Mouse (Mus musculus) midbrain, embryonic 14.5 days (tissue): Measurements from ENCODE around the gene Gm44503. TPM values are rescaled to one million over a fixed set of nuclear protein-coding genes. Genes with fewer than 3 reads are reported as not detected.

Experiments used
- ATAC-seq: fragments of 200-750 bp; cut with Nextera tagmentation; 2 replicates; pipeline ENCODE4 v1.8.0; 2017; ENCODE audit warnings: moderate number of reproducible peaks, moderate library complexity; ENCODE audit not compliant: low FRiP score, low TSS enrichment
- DNase-seq: peaks from one replicate; pipeline ENCODE4 v3.0.0-alpha.2; 2015
- H3K27ac ChIP-seq: fragments of 300-500 bp; sonication (generic); replicated peaks from 2 replicates; pipeline ENCODE4 v1.5.1; 2014; ENCODE audit warnings: mild to moderate bottlenecking, low read depth, low read length, moderate library complexity
- H3K27me3 ChIP-seq: fragments of 300-500 bp; sonication (generic); 2 replicates; pipeline ENCODE4 v1.6.1; 2014; ENCODE audit warnings: low read length, control low read depth, mixed read lengths; ENCODE audit not compliant: control insufficient read depth, insufficient read depth
- H3K36me3 ChIP-seq: fragments of 300-500 bp; sonication (generic); 2 replicates; pipeline ENCODE4 v1.6.1; 2014; ENCODE audit warnings: low read length, control low read depth; ENCODE audit not compliant: control insufficient read depth, insufficient read depth
- H3K4me1 ChIP-seq: fragments of 300-500 bp; sonication (generic); 2 replicates; pipeline ENCODE4 v1.6.1; 2014; ENCODE audit warnings: mild to moderate bottlenecking, antibody characterized with exemption, low read length, control low read depth; ENCODE audit not compliant: control insufficient read depth, insufficient read depth
- H3K4me2 ChIP-seq: fragments of 300-500 bp; sonication (generic); 2 replicates; pipeline ENCODE4 v1.6.1; 2014; ENCODE audit warnings: mild to moderate bottlenecking, low read length, moderate library complexity
- H3K4me3 ChIP-seq: fragments of 300-500 bp; sonication (generic); replicated peaks from 2 replicates; pipeline ENCODE4 v1.5.1; 2014; ENCODE audit warnings: low read depth, low read length
- H3K9ac ChIP-seq: fragments of 300-500 bp; sonication (generic); replicated peaks from 2 replicates; pipeline ENCODE4 v1.6.1; 2014; ENCODE audit warnings: mild to moderate bottlenecking, low read length, moderate library complexity
- H3K9me3 ChIP-seq: fragments of 300-500 bp; sonication (generic); 2 replicates; pipeline ENCODE4 v1.6.1; 2016; ENCODE audit warnings: low read length, control low read depth, mixed read lengths; ENCODE audit not compliant: control insufficient read depth
- WGBS: fragments of 180-500 bp; shearing (Covaris S2); extraction: QIAGEN DNeasy Blood & Tissue Kit; methylation state at CpG from one replicate; pipeline ENCODE4 v1.1.7; 2014; 5-methylcytosine and 5-hydroxymethylcytosine counted together
- polyA plus RNA-seq: library from polyadenylated mRNA; unstranded; fragments of >200 nt; fragmentation: Nextera tagmentation; extraction: Ambion mirVana; gene quantifications from 2 replicates; pipeline ENCODE4 v1.2.1, GENCODE M21; 2014

Gm44503 gene
- polyA plus RNA-seq, 1 experiment from 2014 or later = not detected

DNA sequence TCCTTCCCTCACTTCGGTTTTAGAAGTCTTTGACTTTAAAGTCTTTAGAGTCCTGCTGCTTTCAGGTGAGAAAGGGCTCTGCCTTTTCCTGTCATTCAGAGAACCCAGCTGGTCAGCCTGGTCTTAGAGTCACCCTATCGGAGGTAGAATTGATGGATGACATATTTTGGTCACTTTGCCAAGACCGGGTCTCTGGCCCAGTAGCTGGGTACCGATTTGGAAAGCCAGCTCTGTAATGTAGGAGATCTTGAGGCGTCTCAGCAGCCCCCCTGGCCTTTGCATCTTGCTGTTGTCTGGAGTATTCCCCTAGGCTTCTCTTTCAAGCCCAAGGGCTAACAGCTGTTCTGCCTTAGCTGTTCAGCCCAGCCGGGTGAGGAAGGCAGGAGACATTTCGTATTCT is 86.6 kb downstream of the Gm44503 start:
- peak overlapping the region; percentile 65 for H3K9ac ChIP-seq
- no peaks in the 10 kb centered on the region for H3K9me3 ChIP-seq
- H3K4me2 ChIP-seq = peak overlapping the region; percentile 88
- H3K36me3 ChIP-seq = no peaks in the 10 kb centered on the region
- no peak for ATAC-seq
- peak overlapping the region; percentile 45 for H3K4me3 ChIP-seq
- H3K27ac ChIP-seq = no peak overlapping the region
- WGBS = 17% methylated on average over 7 of the region's 7 CpGs
- H3K4me1 ChIP-seq = peaks cover 18% of the 10 kb centered on the region
- peak; percentile 21 for DNase-seq
- H3K27me3 ChIP-seq = no peaks in the 10 kb centered on the region

DNA sequence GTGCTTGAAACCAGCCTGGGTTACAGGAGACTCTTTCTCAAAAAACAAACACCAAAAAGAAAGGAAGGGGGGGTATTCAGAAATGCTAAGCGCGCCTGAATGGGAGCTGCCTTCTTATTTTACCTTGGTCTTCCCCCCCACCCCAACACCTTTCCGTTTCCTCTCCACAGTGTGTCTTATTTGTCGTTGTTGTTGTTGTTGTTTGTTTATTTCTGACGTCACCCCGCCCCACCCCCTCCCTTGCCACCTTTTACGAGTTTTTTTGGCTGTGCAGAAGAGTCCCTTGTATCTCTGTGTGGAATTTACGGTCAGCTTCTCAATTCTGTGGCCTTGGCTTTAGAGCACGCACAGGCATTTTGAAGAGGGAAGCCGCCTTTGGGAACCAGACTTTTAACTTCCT is 87.1 kb downstream of the Gm44503 start:
- no peak for DNase-seq
- peaks cover 13% of the 10 kb centered on the region for H3K4me1 ChIP-seq
- WGBS = 80% methylated on average over 10 of the region's 10 CpGs
- no peak overlapping the region for H3K4me3 ChIP-seq
- H3K9ac ChIP-seq = no peak overlapping the region
- ATAC-seq = no peak
- no peaks in the 10 kb centered on the region for H3K9me3 ChIP-seq
- peak overlapping the region; percentile 88 for H3K4me2 ChIP-seq
- H3K27me3 ChIP-seq = no peaks in the 10 kb centered on the region
- no peaks in the 10 kb centered on the region for H3K36me3 ChIP-seq
- no peak overlapping the region for H3K27ac ChIP-seq

DNA sequence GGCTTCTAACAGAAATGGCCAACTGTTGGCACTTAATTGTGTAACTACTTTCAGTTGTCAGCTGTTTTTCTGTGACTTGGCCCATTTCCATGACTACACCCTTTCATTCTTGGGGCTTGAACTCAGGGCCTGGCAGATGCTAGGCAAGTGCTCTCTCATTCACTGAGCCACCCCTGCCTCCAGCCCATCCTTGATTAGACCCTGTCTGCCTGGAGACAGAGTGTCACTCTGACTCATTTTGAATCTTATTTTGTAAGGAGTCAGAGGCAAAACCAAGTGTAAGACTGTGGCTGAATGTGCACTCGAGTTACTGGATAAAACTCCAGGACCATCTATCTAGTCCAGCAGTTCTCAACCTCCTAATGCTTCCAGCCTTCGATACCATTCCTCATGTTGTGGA is 89.3 kb downstream of the Gm44503 start:
- Histone ChIP-seq H3K27me3 (no peaks in the 10 kb centered on the region), H3K9ac (no peak overlapping the region), H3K4me3 (no peak overlapping the region), H3K27ac (no peak overlapping the region), H3K4me2 (no peak overlapping the region), H3K4me1 (peaks cover 13% of the 10 kb centered on the region), H3K36me3 (no peaks in the 10 kb centered on the region), H3K9me3 (no peaks in the 10 kb centered on the region)
- WGBS = 94% methylated on average over 2 of the region's 2 CpGs
- no peak for DNase-seq
- ATAC-seq = no peak

DNA sequence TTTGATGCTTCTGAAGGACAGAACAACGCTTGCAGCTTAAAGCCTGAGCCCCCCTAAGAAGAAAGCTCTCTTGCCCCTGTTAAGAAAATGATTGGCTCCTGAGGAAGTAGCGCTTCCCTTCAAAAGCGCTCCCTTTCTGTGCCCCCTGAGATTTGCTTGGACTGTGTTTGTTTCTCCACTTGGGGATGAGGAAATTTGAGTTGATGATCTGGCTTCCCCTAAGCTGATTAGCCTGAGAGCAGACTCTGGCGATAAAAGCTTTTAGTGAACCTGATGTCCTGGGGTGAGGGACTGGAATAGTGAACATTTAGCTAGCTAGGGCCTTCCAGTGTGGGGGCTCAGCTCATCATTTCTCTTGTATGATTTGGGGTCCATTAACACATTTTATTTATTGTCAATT is 90.3 kb downstream of the Gm44503 start:
- Histone ChIP-seq H3K27me3 (no peaks in the 10 kb centered on the region), H3K27ac (no peak overlapping the region), H3K4me3 (no peak overlapping the region), H3K4me2 (no peak overlapping the region), H3K4me1 (peaks cover 13% of the 10 kb centered on the region), H3K9me3 (no peaks in the 10 kb centered on the region), H3K36me3 (no peaks in the 10 kb centered on the region), H3K9ac (no peak overlapping the region)
- peak; percentile 37 for DNase-seq
- WGBS = 4% methylated on average over 4 of the region's 4 CpGs
- no peak for ATAC-seq

DNA sequence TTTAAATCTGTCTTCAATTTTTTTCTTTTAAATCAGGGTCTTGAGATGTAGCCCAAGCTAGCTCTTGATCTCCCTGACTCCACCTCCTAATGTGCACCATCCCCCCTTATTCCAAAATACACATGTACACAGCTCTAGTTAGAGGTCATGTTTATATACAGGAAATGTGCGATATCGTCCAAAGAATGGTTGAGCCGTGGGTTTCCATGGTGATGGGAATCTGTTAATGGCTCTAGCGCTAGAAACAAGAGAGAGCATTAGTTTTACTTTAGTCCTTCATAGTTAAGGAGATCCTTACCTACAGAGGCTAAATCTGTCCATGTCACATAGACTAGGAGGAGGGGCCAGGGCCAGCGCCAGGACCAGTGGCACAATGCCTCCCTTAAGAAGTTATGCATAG is 91.2 kb downstream of the Gm44503 start:
- Histone ChIP-seq H3K27ac (no peak overlapping the region), H3K36me3 (no peaks in the 10 kb centered on the region), H3K4me2 (no peak overlapping the region), H3K27me3 (no peaks in the 10 kb centered on the region), H3K4me3 (no peak overlapping the region), H3K9ac (no peak overlapping the region), H3K4me1 (peaks cover 6% of the 10 kb centered on the region), H3K9me3 (no peaks in the 10 kb centered on the region)
- ATAC-seq (no peak), DNase-seq (peak; percentile 7)
- WGBS = 66% methylated on average over 5 of the region's 5 CpGs

DNA sequence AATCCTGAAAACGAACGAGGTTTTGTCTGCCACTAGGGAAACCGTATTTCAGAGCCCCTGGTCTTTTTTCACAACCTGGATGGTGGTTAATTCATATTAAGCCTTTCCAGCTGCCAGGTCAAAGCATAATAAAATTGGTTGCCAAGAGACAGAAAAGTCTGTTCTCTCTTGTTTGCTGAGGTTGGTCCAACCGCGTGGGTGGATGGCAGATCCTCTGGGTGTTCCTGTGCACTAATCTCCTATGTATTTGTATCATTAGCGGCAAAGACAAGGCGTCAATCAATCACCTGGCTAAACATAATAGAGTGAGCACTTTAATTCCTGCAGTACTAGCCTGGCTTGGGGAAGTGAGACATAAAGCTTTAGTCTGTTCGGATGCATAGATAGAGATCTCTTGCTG is 92.0 kb downstream of the Gm44503 start:
- Histone ChIP-seq H3K9me3 (no peaks in the 10 kb centered on the region), H3K4me1 (no peaks in the 10 kb centered on the region; the same call in 1 of the 2 replicates), H3K9ac (no peak overlapping the region), H3K4me3 (no peak overlapping the region), H3K27me3 (no peaks in the 10 kb centered on the region), H3K4me2 (no peak overlapping the region), H3K27ac (no peak overlapping the region), H3K36me3 (no peaks in the 10 kb centered on the region)
- no peak for ATAC-seq
- no peak for DNase-seq
- WGBS = 42% methylated on average over 8 of the region's 8 CpGs

DNA sequence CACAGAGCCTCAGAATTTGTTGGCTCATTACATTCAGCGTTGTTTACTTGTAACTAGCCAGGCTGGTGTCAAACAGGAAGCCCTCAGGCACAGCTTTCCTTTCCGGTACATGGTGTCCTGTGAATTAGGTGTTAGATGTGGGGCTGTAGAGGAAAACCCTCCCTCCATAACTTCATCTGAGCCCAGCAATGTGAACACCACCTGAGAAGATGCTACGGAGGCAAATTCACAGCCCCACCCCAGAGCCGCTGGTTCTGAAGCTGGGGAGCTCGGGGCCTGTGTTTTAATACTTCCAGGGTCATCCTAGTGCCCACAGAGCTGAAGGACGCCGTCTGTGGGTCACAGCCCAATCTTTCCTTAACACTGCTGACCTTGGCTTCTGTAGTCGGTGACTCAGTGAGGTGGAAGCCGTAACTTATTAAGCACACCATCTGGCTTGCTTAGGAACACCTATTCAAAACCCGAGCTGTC is 96.8 kb downstream of the Gm44503 start:
- ATAC-seq (no peak), DNase-seq (no peak)
- Histone ChIP-seq H3K36me3 (no peaks in the 10 kb centered on the region), H3K4me1 (no peaks in the 10 kb centered on the region; the same call in 1 of the 2 replicates), H3K27me3 (no peaks in the 10 kb centered on the region), H3K4me2 (no peak overlapping the region), H3K9ac (no peak overlapping the region), H3K4me3 (no peak overlapping the region), H3K27ac (no peak overlapping the region), H3K9me3 (no peaks in the 10 kb centered on the region)
- 77% methylated on average over 10 of the region's 10 CpGs for WGBS

DNA sequence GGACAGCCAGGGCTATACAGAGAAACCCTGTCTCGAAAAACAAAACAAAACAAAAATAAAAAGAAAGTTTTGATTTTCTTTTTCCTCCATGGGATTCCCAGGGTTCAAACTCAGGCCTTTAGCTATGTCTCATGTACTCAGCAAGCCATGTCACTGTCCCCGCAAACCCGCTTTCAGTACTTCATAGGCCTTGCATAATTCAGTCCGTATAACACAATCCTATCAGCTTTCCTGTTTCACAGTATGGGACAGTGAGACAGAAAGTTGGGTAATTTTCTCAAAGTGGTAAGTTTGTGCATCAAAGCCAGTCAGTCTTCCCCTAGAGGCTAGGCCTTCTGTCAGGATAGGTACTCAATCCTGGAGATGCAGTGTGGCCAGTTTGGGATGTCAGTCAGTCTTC is 100.6 kb downstream of the Gm44503 start:
- ATAC-seq (no peak), DNase-seq (no peak)
- H3K36me3 ChIP-seq = no peaks in the 10 kb centered on the region
- no peak overlapping the region for H3K9ac ChIP-seq
- H3K4me3 ChIP-seq = no peak overlapping the region
- no peaks in the 10 kb centered on the region for H3K27me3 ChIP-seq
- H3K9me3 ChIP-seq = no peaks in the 10 kb centered on the region
- H3K4me1 ChIP-seq = no peaks in the 10 kb centered on the region
- 86% methylated on average over 4 of the region's 4 CpGs for WGBS
- H3K27ac ChIP-seq = no peak overlapping the region
- H3K4me2 ChIP-seq = no peak overlapping the region

DNA sequence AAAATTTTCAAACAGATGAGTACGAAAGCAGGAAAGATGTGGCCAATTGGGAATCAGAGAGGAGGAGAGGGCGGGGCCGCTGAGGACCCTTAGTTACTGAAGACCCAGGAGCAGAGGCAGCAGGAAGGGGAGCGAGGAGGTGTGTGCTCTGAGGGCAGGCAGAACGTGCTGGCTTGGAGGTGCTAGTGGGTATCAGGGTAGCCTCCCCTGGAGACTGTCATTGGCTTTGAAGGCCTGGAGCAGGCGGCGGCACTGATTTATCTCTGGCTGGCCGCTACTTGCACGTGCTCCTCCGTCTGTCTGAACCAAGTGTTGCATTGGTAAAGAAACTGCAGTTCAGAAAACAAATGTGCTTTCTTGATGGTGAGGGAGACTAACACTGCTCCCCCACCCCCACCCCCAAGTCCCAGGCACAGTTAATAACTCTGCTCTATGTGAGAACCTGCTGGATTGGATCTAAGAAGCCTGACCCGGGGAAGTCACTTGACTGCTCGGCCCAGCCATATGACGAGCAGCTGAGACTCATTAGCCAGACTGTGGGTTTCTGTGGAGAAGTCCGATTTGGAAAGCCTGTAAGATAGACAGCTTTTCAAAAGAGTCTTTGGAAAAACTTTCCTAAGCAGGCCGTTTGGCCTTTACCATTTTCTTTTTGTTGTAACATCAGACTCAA is 105.1 kb downstream of the Gm44503 start:
- Histone ChIP-seq H3K4me2 (peak overlapping the region; percentile 30; the same call in 1 of the 2 replicates), H3K27ac (no peak overlapping the region), H3K4me1 (0 out of 2 replicates have a peak, but pooled peaks cover 4% of the 10 kb centered on the region), H3K9ac (no peak overlapping the region), H3K4me3 (no peak overlapping the region), H3K36me3 (no peaks in the 10 kb centered on the region), H3K9me3 (no peaks in the 10 kb centered on the region), H3K27me3 (no peaks in the 10 kb centered on the region)
- DNase-seq = peak; percentile 24
- 39% methylated on average over 15 of the region's 15 CpGs for WGBS
- ATAC-seq = no peak
